Mouse (Mus musculus) E14TG2a.4 (cell line): ENCODE results near the gene Zfp280d.
A peak's percentile ranks its signal among the peaks of the same experiment; 100 is the strongest.

Experiments used
- H3K27me3 ChIP-seq: 2 replicates; pipeline ENCODE4 v1.6.1; 2014; ENCODE audit warnings: low read length, control low read depth; ENCODE audit not compliant: insufficient read depth
- H3K36me3 ChIP-seq: 2 replicates; pipeline ENCODE4 v1.6.1; 2014; ENCODE audit warnings: low read length, control low read depth; ENCODE audit not compliant: insufficient read depth
- H3K4me1 ChIP-seq: replicated peaks from 2 replicates; pipeline ENCODE4 v1.6.1; 2014; ENCODE audit warnings: low read depth, low read length, control low read depth
- H3K4me3 ChIP-seq: replicated peaks from 2 replicates; pipeline ENCODE4 v1.5.1; 2014; ENCODE audit warnings: mild to moderate bottlenecking, low read length
- H3K9me3 ChIP-seq: 2 replicates; pipeline ENCODE4 v1.6.1; 2014; ENCODE audit warnings: low read length, control low read depth
- CTCF ChIP-seq: conservative IDR thresholded peaks from 2 replicates; pipeline ENCODE4 v1.5.1; 2014; ENCODE audit warnings: low read length
- NANOG ChIP-seq: IDR thresholded peaks from 2 replicates; pipeline ENCODE4 v1.6.1; 2014; ENCODE audit warnings: borderline replicate concordance, low read length, mixed read lengths
- POU5F1 ChIP-seq: IDR thresholded peaks from 2 replicates; pipeline ENCODE4 v1.6.1; 2014; ENCODE audit warnings: low read length, borderline replicate concordance

Zfp280d gene

DNA sequence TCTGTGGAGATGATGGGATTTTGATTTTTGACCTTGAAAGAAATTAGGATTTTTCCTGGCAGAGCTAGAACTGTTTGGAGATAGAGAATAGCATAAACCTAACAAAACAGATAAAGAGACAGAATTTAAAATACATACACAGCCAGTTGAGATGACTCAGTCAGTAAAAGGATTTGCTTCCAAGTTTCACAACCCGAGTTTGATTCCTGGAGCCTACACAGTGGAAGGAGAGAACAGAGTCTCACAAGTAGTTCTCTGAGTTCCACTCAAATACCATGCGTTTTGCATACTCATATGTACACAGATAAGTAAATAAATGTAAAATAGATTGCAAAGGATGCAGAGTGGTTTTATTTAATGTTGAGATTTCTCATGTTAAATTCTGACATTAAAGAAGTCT, 35.1 kb downstream of the Zfp280d start:
- no peaks in the 10 kb centered on the region for H3K9me3 ChIP-seq
- H3K4me1 ChIP-seq, result no peaks in the 10 kb centered on the region
- no peaks in the 10 kb centered on the region for H3K27me3 ChIP-seq
- H3K4me3 ChIP-seq, result no peak overlapping the region
- TF ChIP-seq POU5F1 (no peak), NANOG (no peak), CTCF (no peak)
- peaks cover 38% of the 10 kb centered on the region for H3K36me3 ChIP-seq

DNA sequence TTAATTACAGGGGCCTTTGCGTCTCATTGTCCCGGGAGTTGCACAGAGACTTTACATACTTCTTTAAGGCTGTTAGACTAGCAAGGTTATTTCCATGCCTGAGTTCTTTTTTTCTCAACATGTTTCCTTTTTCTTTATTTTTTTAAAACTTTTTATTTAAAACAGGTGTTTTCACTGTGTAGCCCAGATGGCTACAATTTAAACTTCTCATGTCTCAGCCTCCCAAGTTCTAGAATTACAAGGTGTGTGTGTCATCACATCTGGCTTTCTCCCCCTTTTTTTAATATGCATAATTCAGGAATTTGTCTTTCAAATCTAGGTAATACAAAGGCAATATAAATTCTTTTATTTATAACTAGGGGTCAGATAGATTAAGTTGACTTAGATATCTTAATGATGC, 58.6 kb downstream of the Zfp280d start:
- H3K4me3 ChIP-seq, result no peak overlapping the region
- no peak for TF ChIP-seq POU5F1
- H3K4me1 ChIP-seq, result no peaks in the 10 kb centered on the region
- H3K27me3 ChIP-seq, result no peaks in the 10 kb centered on the region
- H3K36me3 ChIP-seq, result peaks cover 40% of the 10 kb centered on the region
- no peaks in the 10 kb centered on the region for H3K9me3 ChIP-seq

DNA sequence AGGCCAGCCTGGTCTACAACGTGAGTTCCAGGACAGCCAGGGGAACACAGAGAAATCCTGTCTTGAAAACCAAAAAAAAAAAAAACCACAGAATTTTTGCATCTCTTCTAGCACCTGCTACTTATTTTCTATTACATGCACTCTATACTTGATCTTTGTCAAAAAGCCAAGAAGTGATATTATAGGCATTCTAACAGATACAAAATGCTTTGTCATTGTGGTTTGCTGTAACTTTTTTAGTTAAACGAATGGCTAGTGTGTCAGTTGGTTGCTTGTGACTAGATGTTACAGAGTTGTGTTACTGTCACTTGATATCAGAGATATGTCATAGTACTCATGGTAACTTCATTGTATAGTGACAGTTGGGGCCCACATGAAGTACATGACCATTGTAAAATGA, 61.4 kb downstream of the Zfp280d start:
- no peak for TF ChIP-seq POU5F1
- no peak for TF ChIP-seq CTCF
- TF ChIP-seq NANOG, result no peak

GRCm38 (mm10) chr9:72339119-72339518, 64.5 kb downstream of the Zfp280d start:
- TF ChIP-seq CTCF, result no peak
- TF ChIP-seq POU5F1, result no peak
- TF ChIP-seq NANOG, result no peak
- Histone ChIP-seq H3K27me3 (no peaks in the 10 kb centered on the region), H3K36me3 (peaks cover 35% of the 10 kb centered on the region), H3K4me1 (no peaks in the 10 kb centered on the region), H3K9me3 (no peaks in the 10 kb centered on the region), H3K4me3 (no peak overlapping the region)

More for the DNA sequence above, 61.4 kb downstream of the Zfp280d start:
- H3K27me3 ChIP-seq, result no peaks in the 10 kb centered on the region
- H3K9me3 ChIP-seq, result no peaks in the 10 kb centered on the region
- no peaks in the 10 kb centered on the region for H3K4me1 ChIP-seq
- peaks cover 43% of the 10 kb centered on the region for H3K36me3 ChIP-seq
- H3K4me3 ChIP-seq, result no peak overlapping the region

GRCm38 (mm10) chr9:72343844-72344243, 69.2 kb downstream of the Zfp280d start:
- Histone ChIP-seq H3K9me3 (no peaks in the 10 kb centered on the region), H3K36me3 (peaks cover 28% of the 10 kb centered on the region), H3K4me1 (no peaks in the 10 kb centered on the region), H3K27me3 (no peaks in the 10 kb centered on the region), H3K4me3 (no peak overlapping the region)
- TF ChIP-seq NANOG (no peak), CTCF (no peak), POU5F1 (no peak)

DNA sequence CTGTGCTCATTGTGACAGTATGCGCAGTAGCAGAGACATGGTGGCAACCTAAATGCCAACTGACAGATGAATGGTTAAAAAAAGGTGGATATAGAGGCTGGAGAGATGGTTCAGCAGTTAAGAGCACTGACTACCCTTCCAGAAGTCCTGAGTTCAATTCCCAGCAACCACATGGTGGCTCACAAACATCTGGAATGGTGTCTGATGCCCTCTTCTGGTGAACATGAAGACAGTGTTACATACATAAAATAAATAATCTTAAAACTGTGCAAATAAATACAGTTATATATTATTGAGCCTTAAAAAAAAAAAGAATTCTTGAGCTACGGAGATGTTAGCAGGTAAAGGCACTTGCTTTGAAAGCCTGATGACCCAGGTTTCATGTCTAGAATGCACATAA, 97.7 kb downstream of the Zfp280d start:
- H3K27me3 ChIP-seq, result no peaks in the 10 kb centered on the region
- no peak overlapping the region for H3K4me3 ChIP-seq
- H3K9me3 ChIP-seq, result no peaks in the 10 kb centered on the region
- no peaks in the 10 kb centered on the region for H3K36me3 ChIP-seq
- no peak for TF ChIP-seq NANOG
- TF ChIP-seq POU5F1, result no peak
- TF ChIP-seq CTCF, result no peak
- no peaks in the 10 kb centered on the region for H3K4me1 ChIP-seq

GRCm38 (mm10) chr9:72374074-72374473, 99.4 kb downstream of the Zfp280d start:
- Histone ChIP-seq H3K36me3 (no peaks in the 10 kb centered on the region), H3K4me3 (no peak overlapping the region), H3K27me3 (no peaks in the 10 kb centered on the region), H3K4me1 (0 out of 2 replicates have a peak, but pooled peaks cover 7% of the 10 kb centered on the region), H3K9me3 (no peaks in the 10 kb centered on the region)
- TF ChIP-seq POU5F1 (no peak), CTCF (peak; percentile 81), NANOG (no peak)

DNA sequence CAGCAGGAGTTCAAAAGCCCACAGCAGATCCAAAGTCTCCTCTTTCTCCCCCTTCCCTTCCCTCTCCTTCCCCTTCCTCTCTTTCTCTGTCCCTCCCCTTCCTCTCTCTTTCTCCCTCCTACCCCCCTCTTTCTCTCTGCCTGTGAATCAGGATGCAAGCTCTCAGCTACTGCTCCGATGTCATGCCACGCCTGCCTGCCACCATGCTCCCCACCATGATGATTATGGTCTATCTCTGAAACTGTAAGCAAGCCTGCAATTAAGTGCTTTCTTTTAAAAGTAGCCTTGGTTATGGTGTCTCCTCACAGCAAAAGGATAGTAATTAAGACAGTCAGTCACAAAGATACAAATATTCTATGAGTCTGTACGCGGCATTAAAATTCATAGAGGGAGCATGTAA, 100.3 kb downstream of the Zfp280d start:
- H3K9me3 ChIP-seq, result no peaks in the 10 kb centered on the region
- H3K36me3 ChIP-seq, result no peaks in the 10 kb centered on the region
- no peak overlapping the region for H3K4me3 ChIP-seq
- 0 out of 2 replicates have a peak, but pooled peaks cover 7% of the 10 kb centered on the region for H3K4me1 ChIP-seq
- no peak for TF ChIP-seq NANOG
- no peaks in the 10 kb centered on the region for H3K27me3 ChIP-seq

DNA sequence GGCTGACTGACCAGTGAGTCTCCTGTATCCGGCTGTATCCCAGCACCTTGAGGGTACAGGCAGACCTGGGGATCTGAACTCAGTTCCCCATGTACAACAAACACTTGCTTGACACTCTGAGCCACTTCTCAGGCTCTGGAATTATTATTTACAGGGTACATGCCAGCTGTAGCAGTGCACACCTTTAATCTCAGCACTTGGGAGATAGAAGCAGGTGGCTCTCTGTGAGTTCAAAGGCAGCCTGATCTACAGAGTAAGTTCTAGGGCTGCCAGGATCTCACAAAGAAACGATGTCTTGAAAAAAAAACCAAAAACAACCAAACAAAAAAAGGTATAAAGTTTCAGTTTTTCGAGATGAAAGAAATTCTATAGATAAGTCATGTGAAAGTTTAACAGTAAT, 101.0 kb downstream of the Zfp280d start:
- Histone ChIP-seq H3K36me3 (no peaks in the 10 kb centered on the region), H3K27me3 (no peaks in the 10 kb centered on the region), H3K9me3 (no peaks in the 10 kb centered on the region), H3K4me1 (0 out of 2 replicates have a peak, but pooled peaks cover 7% of the 10 kb centered on the region), H3K4me3 (no peak overlapping the region)
- TF ChIP-seq NANOG (no peak), POU5F1 (no peak), CTCF (no peak)

GRCm38 (mm10) chr9:72385786-72386185, 111.1 kb downstream of the Zfp280d start:
- H3K4me3 ChIP-seq, result no peak overlapping the region
- H3K27me3 ChIP-seq, result peaks cover 4% of the 10 kb centered on the region; the same call in 1 of the 2 replicates
- no peaks in the 10 kb centered on the region for H3K4me1 ChIP-seq
- TF ChIP-seq POU5F1 (no peak), NANOG (no peak), CTCF (no peak)
- H3K9me3 ChIP-seq, result no peaks in the 10 kb centered on the region
- no peaks in the 10 kb centered on the region for H3K36me3 ChIP-seq
